In the genomic region with DNA sequence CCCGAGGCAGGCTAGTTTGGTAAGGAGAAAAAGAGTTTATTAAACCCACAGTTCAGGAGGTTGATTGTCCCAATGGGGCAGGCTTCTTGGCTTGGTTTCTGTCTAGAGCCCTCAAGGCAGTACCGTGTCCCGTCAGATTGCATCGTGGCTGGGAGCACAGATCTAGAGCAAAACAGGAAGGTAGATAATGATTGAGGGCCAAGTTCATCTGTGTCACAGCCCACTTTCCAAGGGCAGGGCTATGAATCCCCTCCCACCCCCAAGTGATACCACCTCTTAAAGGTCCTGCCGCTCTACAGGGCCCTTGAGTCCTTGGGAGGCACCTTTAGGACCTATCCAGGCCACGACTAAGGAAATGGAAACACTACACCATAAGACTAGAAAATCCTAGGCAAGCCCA, we compare ENCODE assay signal across 27 mouse cellular contexts.
DNase-seq lines count a peak whose midpoint lies in the region; ATAC-seq and TF ChIP-seq lines count a peak whose summit lies in the region.
"Had no signal": no experiment of that assay in that cellular context is flagged by ENCODE, and none has a peak within 500 bp of the region (broad histone marks: within the 10 kb centered on the region; RNA-seq: fewer than 3 reads in every experiment).

No protein-coding gene starts in this region.

- peaks cover 30% of the 10 kb centered on the region for H3K36me3 ChIP-seq in heart, embryonic 13.5 days
- no peaks in the 10 kb centered on the region; the same call in 1 of the 2 replicates for H3K36me3 ChIP-seq in lung, postnatal 0 days (ENCODE audit: insufficient read depth, low read length)
- peaks cover 6% of the 10 kb centered on the region for H3K36me3 ChIP-seq in intestine, embryonic 15.5 days
- peaks cover 26% of the 10 kb centered on the region for H3K36me3 ChIP-seq in small intestine, adult 2 months (ENCODE audit: control insufficient read depth, insufficient read depth, low read length)
- H3K36me3 ChIP-seq: hindbrain, embryonic 13.5 days; liver, embryonic 12.5 days had no signal

- no peak for TF ChIP-seq CTCF in lung, postnatal 0 days (IDR thresholded peaks at IDR 0.05)
- no peak for TF ChIP-seq CTCF in small intestine, adult 2 months (IDR thresholded peaks at IDR 0.05; ENCODE audit: extremely low read depth, insufficient read length, insufficient replicate concordance, low read depth, low read length)

- TF ChIP-seq POLR2A in small intestine, adult 2 months (IDR thresholded peaks at IDR 0.05; ENCODE audit: low read depth, low read length), result no peak

- no peak overlapping the region for H3K4me3 ChIP-seq in heart, embryonic 13.5 days
- no peak overlapping the region for H3K4me3 ChIP-seq in lung, postnatal 0 days (ENCODE audit: low read depth, low read length)
- no peak overlapping the region for H3K4me3 ChIP-seq in intestine, embryonic 15.5 days (replicated peaks)
- no peak overlapping the region for H3K4me3 ChIP-seq in small intestine, adult 2 months (ENCODE audit: low read depth, low read length)
- H3K4me3 ChIP-seq: hindbrain, embryonic 13.5 days; layer of hippocampus, adult 2 months; limb, embryonic 12.5 days; liver, embryonic 12.5 days; megakaryocyte, embryonic 14.5 days had no signal

- TF ChIP-seq EP300 in lung, postnatal 0 days (IDR thresholded peaks at IDR 0.05), result no peak

- DNase-seq in heart, adult 18-20 months, result no peak
- DNase-seq in lung, postnatal 0 days (ENCODE audit: low spot score), result no peak
- DNase-seq in lung, postnatal 25 days (ENCODE audit: low spot score), result no peak
- no peak for DNase-seq in right cerebral cortex, postnatal 36 days (ENCODE audit: low spot score in 2 of 2)
- DNase-seq: adrenal gland, adult 2 months; B cell, adult 2 months; cerebellum, adult 11 months; cerebellum, adult 9-11 months; forebrain, postnatal 0 days; gastrocnemius, postnatal 14 days; heart, postnatal 10 days; kidney, adult 9 months; kidney, postnatal 14 days; lung, adult 2 months; lung, postnatal 36 days; right cerebral cortex, postnatal 14 days; thymus, postnatal 25 days had no signal

- H3K9me3 ChIP-seq in heart, embryonic 13.5 days, result no peaks in the 10 kb centered on the region
- no peaks in the 10 kb centered on the region for H3K9me3 ChIP-seq in lung, postnatal 0 days (ENCODE audit: low read length)
- no peaks in the 10 kb centered on the region for H3K9me3 ChIP-seq in intestine, embryonic 15.5 days
- H3K9me3 ChIP-seq: hindbrain, embryonic 13.5 days; limb, embryonic 12.5 days; liver, embryonic 12.5 days had no signal

- peak overlapping the region; percentile 78 for H3K27ac ChIP-seq in heart, embryonic 13.5 days (replicated peaks)
- H3K27ac ChIP-seq in lung, postnatal 0 days (ENCODE audit: low read length), result peak overlapping the region; percentile 14; the same call in 1 of the 2 replicates
- H3K27ac ChIP-seq in intestine, embryonic 15.5 days, result peak overlapping the region; percentile 27; the same call in 1 of the 2 replicates
- peak overlapping the region; percentile 69 for H3K27ac ChIP-seq in small intestine, adult 2 months (ENCODE audit: insufficient read depth, low read depth, low read length)
- H3K27ac ChIP-seq: hindbrain, embryonic 13.5 days; layer of hippocampus, adult 2 months; limb, embryonic 12.5 days; liver, embryonic 12.5 days had no signal

- no peak overlapping the region for H3K9ac ChIP-seq in heart, embryonic 13.5 days
- H3K9ac ChIP-seq in lung, postnatal 0 days (replicated peaks; ENCODE audit: low read depth), result no peak overlapping the region
- H3K9ac ChIP-seq in intestine, embryonic 15.5 days, result no peak overlapping the region
- H3K9ac ChIP-seq: forebrain, postnatal 0 days; limb, embryonic 12.5 days; liver, embryonic 12.5 days had no signal

- H3K27me3 ChIP-seq in heart, embryonic 13.5 days (replicated peaks), result no peaks in the 10 kb centered on the region
- no peaks in the 10 kb centered on the region for H3K27me3 ChIP-seq in lung, postnatal 0 days (replicated peaks; ENCODE audit: insufficient read depth, low read length)
- no peaks in the 10 kb centered on the region for H3K27me3 ChIP-seq in intestine, embryonic 15.5 days (replicated peaks)
- no peaks in the 10 kb centered on the region for H3K27me3 ChIP-seq in small intestine, adult 2 months (ENCODE audit: control insufficient read depth, insufficient read depth, low read length)
- H3K27me3 ChIP-seq: CH12.LX; hindbrain, embryonic 13.5 days; limb, embryonic 12.5 days; liver, embryonic 12.5 days had no signal

- H3K4me2 ChIP-seq in heart, embryonic 13.5 days, result no peak overlapping the region
- H3K4me2 ChIP-seq in lung, postnatal 0 days (replicated peaks; ENCODE audit: low read depth, low read length), result no peak overlapping the region
- no peak overlapping the region for H3K4me2 ChIP-seq in intestine, embryonic 15.5 days (replicated peaks)
- H3K4me2 ChIP-seq: hindbrain, embryonic 13.5 days; limb, embryonic 12.5 days; liver, embryonic 12.5 days had no signal

- 60% methylated on average over 6 of the region's 6 CpGs for WGBS in heart, embryonic 13.5 days
- 60% methylated on average over 6 of the region's 6 CpGs for WGBS in lung, postnatal 0 days
- 58% methylated on average over 6 of the region's 6 CpGs for WGBS in intestine, embryonic 15.5 days
- 26% methylated on average over 6 of the region's 6 CpGs for WGBS in small intestine, adult 2 months

- ATAC-seq in heart, embryonic 13.5 days (ENCODE audit: extremely low read depth, insufficient number of reproducible peaks, low FRiP score, low TSS enrichment), result no peak
- 0 out of 2 replicates have a peak, but pooled peaks have one; percentile 10 for ATAC-seq in lung, postnatal 0 days
- peak; percentile 64 for ATAC-seq in intestine, embryonic 15.5 days
- ATAC-seq: forebrain, postnatal 0 days; inflammation-experienced regulatory T-cells, adult 6 months; liver, embryonic 12.5 days had no signal

- H3K4me1 ChIP-seq in heart, embryonic 13.5 days, result peaks cover 63% of the 10 kb centered on the region
- H3K4me1 ChIP-seq in lung, postnatal 0 days (ENCODE audit: insufficient read depth, low read depth, low read length), result no peaks in the 10 kb centered on the region
- peaks cover 41% of the 10 kb centered on the region for H3K4me1 ChIP-seq in intestine, embryonic 15.5 days (replicated peaks)
- peaks cover 42% of the 10 kb centered on the region for H3K4me1 ChIP-seq in small intestine, adult 2 months (ENCODE audit: control insufficient read depth, insufficient read depth, insufficient read length, low read length)
- H3K4me1 ChIP-seq: megakaryocyte, embryonic 14.5 days had no signal

Comparison
In these comparisons a context has a peak if more than half of its experiments do, and no peak if none do; other contexts are left out.
1. H3K27ac ChIP-seq: peak in every context shown above with its lines; median percentile 78 in heart, embryonic 13.5 days; 69 in small intestine, adult 2 months; 27 in intestine, embryonic 15.5 days; 14 in lung, postnatal 0 days.